Comparison of ENCODE assay signal across 8 mouse cellular contexts in the genomic region with DNA sequence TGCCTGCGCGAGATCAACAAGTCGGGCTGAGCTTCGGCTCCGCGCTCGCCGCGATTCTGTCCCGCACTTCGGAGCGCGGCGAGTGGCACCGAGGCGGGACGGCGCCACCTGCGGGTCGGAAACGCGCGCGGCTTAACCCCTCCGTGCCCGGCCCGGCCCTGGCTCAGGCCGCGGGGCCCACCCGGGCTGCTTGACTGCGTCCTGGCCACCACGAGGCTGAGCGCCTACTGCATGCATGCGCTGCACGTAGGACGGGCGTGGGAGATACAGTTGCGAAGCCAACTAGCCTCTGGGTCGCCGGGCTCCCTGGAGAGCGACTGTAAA. TPM values are rescaled to one million over a fixed set of nuclear protein-coding genes. Genes with fewer than 3 reads are reported as not detected.
DNase-seq lines count a peak whose midpoint lies in the region; ATAC-seq and TF ChIP-seq lines count a peak whose summit lies in the region.

TSS of gene Kcnb1 (minus strand) at position 80 of the 324 bp plus-strand sequence.

- peaks cover 24% of the 10 kb centered on the region; the same call in 1 of the 2 replicates for H3K27me3 ChIP-seq in forebrain, embryonic 15.5 days
- peaks cover 54% of the 10 kb centered on the region for H3K27me3 ChIP-seq in heart, embryonic 16.5 days (ENCODE audit: control insufficient read depth, insufficient read depth, low read length)
- H3K27me3 ChIP-seq in liver, embryonic 14.5 days (ENCODE audit: control insufficient read depth, insufficient read depth, low read length) = peaks cover 45% of the 10 kb centered on the region
- H3K27me3 ChIP-seq in neural tube, embryonic 14.5 days (ENCODE audit: control insufficient read depth, insufficient read depth, low read length) = peaks cover 8% of the 10 kb centered on the region; the same call in 1 of the 2 replicates
- H3K27me3 ChIP-seq in testis, adult 2 months (ENCODE audit: control insufficient read depth, insufficient read depth, low read length) = peaks cover 3% of the 10 kb centered on the region; the same call in 1 of the 2 replicates

- H3K9me3 ChIP-seq in forebrain, embryonic 15.5 days = no peaks in the 10 kb centered on the region
- H3K9me3 ChIP-seq in heart, embryonic 16.5 days (replicated peaks; ENCODE audit: control insufficient read depth, low read length) = peaks cover 5% of the 10 kb centered on the region; the same call in 1 of the 2 replicates
- H3K9me3 ChIP-seq in liver, embryonic 14.5 days (ENCODE audit: control insufficient read depth, low read length) = no peaks in the 10 kb centered on the region; the same call in 1 of the 2 replicates
- no peaks in the 10 kb centered on the region for H3K9me3 ChIP-seq in neural tube, embryonic 14.5 days (ENCODE audit: control insufficient read depth, low read length)

- peak; percentile 41; the same call in 1 of the 2 replicates for ATAC-seq in cerebellum, adult (ENCODE audit: insufficient number of reproducible peaks, low FRiP score, low TSS enrichment)
- peak; percentile 79 for ATAC-seq in forebrain, embryonic 15.5 days (replicated peaks)
- ATAC-seq in heart, embryonic 16.5 days (replicated peaks; ENCODE audit: extremely low read depth, insufficient read depth, low FRiP score) = peak; percentile 32; the same call in 1 of the 2 replicates
- ATAC-seq in liver, embryonic 14.5 days (ENCODE audit: insufficient read depth) = no peak
- ATAC-seq in neural tube, embryonic 14.5 days (ENCODE audit: low read depth) = peak; percentile 84

- no peak within 1 kb of the TSS for H3K27ac ChIP-seq in forebrain, embryonic 15.5 days (replicated peaks)
- no peak within 1 kb of the TSS for H3K27ac ChIP-seq in heart, embryonic 16.5 days (ENCODE audit: low read length)
- no peak within 1 kb of the TSS for H3K27ac ChIP-seq in liver, embryonic 14.5 days
- H3K27ac ChIP-seq in neural tube, embryonic 14.5 days (ENCODE audit: low read depth, low read length) = no peak within 1 kb of the TSS; the same call in 1 of the 2 replicates
- 0 out of 2 replicates have a peak within 1 kb of the TSS, but pooled peaks have one; percentile 10 for H3K27ac ChIP-seq in testis, adult 2 months (ENCODE audit: control insufficient read depth, insufficient read depth, low read depth, low read length)

- DNase-seq in CD4-positive helper T cell, adult 2 months (ENCODE audit: low read depth, low spot score) = peak; percentile 51
- peak; percentile 76 to 80 for DNase-seq in kidney, postnatal 25 days
- no peak for DNase-seq in liver, embryonic 14.5 days (ENCODE audit: low read depth in 3 of 3, low spot score in 3 of 3)

- peak within 1 kb of the TSS; percentile 58 for H3K4me3 ChIP-seq in forebrain, embryonic 15.5 days
- H3K4me3 ChIP-seq in heart, embryonic 16.5 days (ENCODE audit: low read length) = peak within 1 kb of the TSS; percentile 58
- peak within 1 kb of the TSS in 1 of 2 experiments; percentile 48; a peak in 2 of 4 replicates for H3K4me3 ChIP-seq in liver, embryonic 14.5 days (ENCODE audit: insufficient read depth in 1 of 2, low read depth in 2 of 2, low read length in 2 of 2)
- H3K4me3 ChIP-seq in neural tube, embryonic 14.5 days (ENCODE audit: low read depth, low read length) = peak within 1 kb of the TSS; percentile 56
- peak within 1 kb of the TSS; percentile 64 for H3K4me3 ChIP-seq in testis, adult 2 months (ENCODE audit: control insufficient read depth, low read depth, low read length)

- H3K36me3 ChIP-seq in forebrain, embryonic 15.5 days = no peaks in the 10 kb centered on the region
- no peaks in the 10 kb centered on the region for H3K36me3 ChIP-seq in heart, embryonic 16.5 days (ENCODE audit: control insufficient read depth, insufficient read depth)
- H3K36me3 ChIP-seq in liver, embryonic 14.5 days (replicated peaks; ENCODE audit: control insufficient read depth, insufficient read depth, low read depth) = no peaks in the 10 kb centered on the region
- H3K36me3 ChIP-seq in neural tube, embryonic 14.5 days (ENCODE audit: control insufficient read depth, insufficient read depth, low read length) = no peaks in the 10 kb centered on the region
- H3K36me3 ChIP-seq in testis, adult 2 months (ENCODE audit: control insufficient read depth, insufficient read depth, low read length) = no peaks in the 10 kb centered on the region

- WGBS in forebrain, embryonic 15.5 days = under 1% methylated on average over 41 of the region's 41 CpGs
- WGBS in heart, embryonic 16.5 days = under 1% methylated on average over 41 of the region's 41 CpGs
- WGBS in liver, embryonic 14.5 days (ENCODE audit: insufficient replicate concordance) = under 1% methylated on average over 41 of the region's 41 CpGs
- WGBS in neural tube, embryonic 14.5 days = under 1% methylated on average over 39 of the region's 41 CpGs

- TF ChIP-seq EP300 in liver, embryonic 14.5 days (IDR thresholded peaks at IDR 0.05; ENCODE audit: low read depth) = no peak

- peak; percentile 18; the same call in 1 of the 2 replicates for TF ChIP-seq CTCF in liver, embryonic 14.5 days (IDR thresholded peaks at IDR 0.05; ENCODE audit: low read depth)
- peak; percentile 16; the same call in 1 of the 2 replicates for TF ChIP-seq CTCF in testis, adult 2 months (IDR thresholded peaks at IDR 0.05; ENCODE audit: control insufficient read depth, insufficient read depth, insufficient replicate concordance, low read depth, low read length)

- peaks cover 22% of the 10 kb centered on the region for H3K4me1 ChIP-seq in forebrain, embryonic 15.5 days
- peaks cover 6% of the 10 kb centered on the region for H3K4me1 ChIP-seq in heart, embryonic 16.5 days (ENCODE audit: control insufficient read depth, insufficient read depth, low read length)
- no peaks in the 10 kb centered on the region for H3K4me1 ChIP-seq in liver, embryonic 14.5 days (replicated peaks; ENCODE audit: control insufficient read depth in 2 of 2, insufficient read depth in 2 of 2, low read length in 1 of 2)
- H3K4me1 ChIP-seq in neural tube, embryonic 14.5 days (ENCODE audit: control insufficient read depth, insufficient read depth, low read length) = peaks cover 14% of the 10 kb centered on the region
- peaks cover 10% of the 10 kb centered on the region for H3K4me1 ChIP-seq in testis, adult 2 months (ENCODE audit: control insufficient read depth, insufficient read depth, low read length)

- peak within 1 kb of the TSS; percentile 60 for H3K9ac ChIP-seq in forebrain, embryonic 15.5 days (replicated peaks)
- peak within 1 kb of the TSS; percentile 65 for H3K9ac ChIP-seq in heart, embryonic 16.5 days (ENCODE audit: low read length)
- H3K9ac ChIP-seq in liver, embryonic 14.5 days (replicated peaks) = no peak within 1 kb of the TSS
- peak within 1 kb of the TSS; percentile 69 for H3K9ac ChIP-seq in neural tube, embryonic 14.5 days (replicated peaks; ENCODE audit: low read depth, low read length)

- H3K4me2 ChIP-seq in forebrain, embryonic 15.5 days (replicated peaks) = peak within 1 kb of the TSS; percentile 74
- H3K4me2 ChIP-seq in heart, embryonic 16.5 days (ENCODE audit: low read depth, low read length) = peak within 1 kb of the TSS; percentile 87
- H3K4me2 ChIP-seq in liver, embryonic 14.5 days (ENCODE audit: low read depth) = peak within 1 kb of the TSS; percentile 56
- peak within 1 kb of the TSS; percentile 66 for H3K4me2 ChIP-seq in neural tube, embryonic 14.5 days (ENCODE audit: low read depth, low read length)

- no peak for TF ChIP-seq POLR2A in testis, adult 2 months (IDR thresholded peaks at IDR 0.05; ENCODE audit: control insufficient read depth, low read depth, low read length)

RNA-seq across cellular contexts. Expression of gene Kcnb1, which starts in this region (rescaled TPM):
- 2.2 and 2.4 TPM in 2 replicates for polyA plus RNA-seq in forebrain, embryonic 15.5 days (2015; fragmentation: Nextera tagmentation; extraction: Ambion mirVana)
- 0.43 and 0.45 TPM in 2 replicates for polyA plus RNA-seq in heart, embryonic 16.5 days (2015; fragmentation: Nextera tagmentation; extraction: Ambion mirVana)
- 0.12 and 0.15 TPM in 2 replicates for polyA plus RNA-seq in liver, embryonic 14.5 days (2012; rRNA removed)
- 0.03 and 0.08 TPM in 2 replicates for polyA plus RNA-seq in liver, embryonic 14.5 days (2014; fragmentation: Nextera tagmentation; extraction: Ambion mirVana)
- polyA plus RNA-seq in neural tube, embryonic 14.5 days (2014; fragmentation: Nextera tagmentation; extraction: Ambion mirVana) = 4.9 and 5.4 TPM in 2 replicates
- polyA plus RNA-seq in testis, adult 2 months (2012; rRNA removed) = 2.8 and 3.1 TPM in 2 replicates

Comparison
In these comparisons a context has a peak if more than half of its experiments do, and no peak if none do; other contexts are left out.
1. Peak in ATAC-seq, H3K4me3 ChIP-seq, H3K9ac ChIP-seq and H3K4me2 ChIP-seq in heart, embryonic 16.5 days; RNA of the gene not detected or under 1 TPM.
2. DNase-seq: peak in CD4-positive helper T cell, adult 2 months (single experiment) and kidney, postnatal 25 days (2 of 2); none in liver, embryonic 14.5 days (0 of 3).
3. Peak in every context shown above with its lines, with median percentiles within 50 percentile points of each other: H3K4me2 ChIP-seq.